Mouse (Mus musculus): Measurements from ENCODE around the gene Tigd3.

Gene Tigd3

GRCm38 (mm10) chr19:5894002-5894678 lies at the start of gene Tigd3:
TSS of gene Tigd3 (minus strand) at chr19:5894149.
- in situ Hi-C loops (cut with MboI, MseI), result no loop called here

GRCm38 (mm10) chr19:5943404-5943803 lies 49.5 kb upstream of the Tigd3 start:
- in situ Hi-C loops (cut with MboI, MseI), result no loop called here

GRCm38 (mm10) chr19:5942581-5942980 lies 48.6 kb upstream of the Tigd3 start:
- in situ Hi-C loops (cut with MboI, MseI), result no loop called here

GRCm38 (mm10) chr19:5940656-5941055 lies 46.7 kb upstream of the Tigd3 start:
- in situ Hi-C loops (cut with MboI, MseI), result no loop called here

- in situ Hi-C loops (cut with MboI, MseI), result no loop called here
Measured at GRCm38 (mm10) chr19:5940173-5940572, 46.2 kb upstream of the Tigd3 start.

- in situ Hi-C loops (cut with MboI, MseI), result no loop called here
Measured at GRCm38 (mm10) chr19:5939715-5940114, 45.8 kb upstream of the Tigd3 start.

- in situ Hi-C loops (cut with MboI, MseI), result no loop called here
Measured at GRCm38 (mm10) chr19:5938516-5938915, 44.6 kb upstream of the Tigd3 start.

- in situ Hi-C loops (cut with MboI, MseI), result no loop called here
Measured at GRCm38 (mm10) chr19:5937836-5938406, 44.0 kb upstream of the Tigd3 start.

GRCm38 (mm10) chr19:5937095-5937835 lies 43.3 kb upstream of the Tigd3 start:
- in situ Hi-C loops (cut with MboI, MseI), result no loop called here

GRCm38 (mm10) chr19:5935691-5936090 lies 41.7 kb upstream of the Tigd3 start:
- in situ Hi-C loops (cut with MboI, MseI), result no loop called here

GRCm38 (mm10) chr19:5935266-5935665 lies 41.3 kb upstream of the Tigd3 start:
- in situ Hi-C loops (cut with MboI, MseI), result no loop called here

- in situ Hi-C loops (cut with MboI, MseI), result no loop called here
Measured at GRCm38 (mm10) chr19:5929634-5930596, 36.0 kb upstream of the Tigd3 start.

GRCm38 (mm10) chr19:5928546-5928945 lies 34.6 kb upstream of the Tigd3 start:
- in situ Hi-C loops (cut with MboI, MseI), result no loop called here

- in situ Hi-C loops (cut with MboI, MseI), result no loop called here
Measured at GRCm38 (mm10) chr19:5928104-5928503, 34.2 kb upstream of the Tigd3 start.

- in situ Hi-C loops (cut with MboI, MseI), result no loop called here
Measured at GRCm38 (mm10) chr19:5927532-5927931, 33.6 kb upstream of the Tigd3 start.

- in situ Hi-C loops (cut with MboI, MseI), result no loop called here
Measured at GRCm38 (mm10) chr19:5927026-5927425, 33.1 kb upstream of the Tigd3 start.

GRCm38 (mm10) chr19:5925311-5925855 lies 31.4 kb upstream of the Tigd3 start:
- in situ Hi-C loops (cut with MboI, MseI), result no loop called here

GRCm38 (mm10) chr19:5924713-5925093 lies 30.8 kb upstream of the Tigd3 start, which contains the start of gene Cdc42ep2:
TSS of gene Cdc42ep2 (minus strand) at chr19:5924816.
- in situ Hi-C loops (cut with MboI, MseI), result no loop called here

- in situ Hi-C loops (cut with MboI, MseI), result no loop called here
Measured at GRCm38 (mm10) chr19:5923990-5924712, 30.2 kb upstream of the Tigd3 start.

- in situ Hi-C loops (cut with MboI, MseI), result no loop called here
Measured at GRCm38 (mm10) chr19:5922963-5923362, 29.0 kb upstream of the Tigd3 start.

Data from T-helper 1 cell (primary cell).